Mouse (Mus musculus) fat pad, adult 2 months (tissue): ENCODE results near the gene Gm10134.
"Not testable (repeated sequence)": the region's sequence is repeated elsewhere in the genome, so short reads cannot be mapped to it uniquely, and the experiment has no call there.

Experiments
- DNase-seq: peaks from one replicate; pipeline ENCODE4 v3.0.0-alpha.2; 2011; ENCODE audit warnings: low read depth, low spot score; ENCODE audit errors: extremely low read depth

The Gm10134 gene

DNA sequence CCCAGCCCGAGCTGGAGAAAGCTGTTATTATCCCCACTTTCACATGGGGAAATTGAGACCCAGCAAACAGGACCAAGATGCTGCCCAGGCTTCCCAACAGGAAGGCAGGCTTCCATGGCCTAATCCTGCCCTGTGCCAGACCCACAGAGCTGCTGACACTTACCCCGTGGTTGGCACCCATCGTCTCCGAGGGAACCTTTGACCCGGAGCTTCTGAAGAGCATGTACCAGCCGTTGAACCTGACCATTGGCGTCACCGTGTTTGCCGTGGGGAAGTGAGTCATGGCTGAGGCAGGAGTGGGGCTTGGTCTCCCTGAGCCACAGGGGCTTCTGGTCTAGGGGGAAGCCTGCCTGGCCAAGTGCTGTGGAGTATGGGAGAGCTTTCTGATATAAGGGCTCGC, 2.9 kb upstream of the Gm10134 start:
- DNase-seq: no peak

DNA sequence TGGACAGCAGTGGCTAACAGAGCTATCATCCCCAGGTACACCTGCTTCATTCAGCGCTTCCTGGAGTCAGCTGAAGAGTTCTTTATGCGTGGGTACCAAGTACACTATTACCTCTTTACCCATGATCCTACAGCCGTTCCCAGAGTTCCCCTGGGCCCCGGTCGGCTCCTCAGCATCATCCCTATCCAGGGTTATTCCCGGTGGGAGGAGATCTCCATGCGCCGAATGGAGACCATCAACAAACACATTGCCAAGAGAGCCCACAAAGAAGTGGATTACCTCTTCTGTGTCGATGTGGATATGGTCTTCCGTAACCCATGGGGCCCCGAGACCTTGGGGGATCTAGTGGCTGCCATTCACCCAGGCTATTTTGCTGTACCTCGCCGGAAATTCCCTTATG, 1.2 kb upstream of the Gm10134 start:
- no peak for DNase-seq

GRCm38 (mm10) chr2:28506291-28506690, 396 bp downstream of the Gm10134 start:
- no peak for DNase-seq

DNA sequence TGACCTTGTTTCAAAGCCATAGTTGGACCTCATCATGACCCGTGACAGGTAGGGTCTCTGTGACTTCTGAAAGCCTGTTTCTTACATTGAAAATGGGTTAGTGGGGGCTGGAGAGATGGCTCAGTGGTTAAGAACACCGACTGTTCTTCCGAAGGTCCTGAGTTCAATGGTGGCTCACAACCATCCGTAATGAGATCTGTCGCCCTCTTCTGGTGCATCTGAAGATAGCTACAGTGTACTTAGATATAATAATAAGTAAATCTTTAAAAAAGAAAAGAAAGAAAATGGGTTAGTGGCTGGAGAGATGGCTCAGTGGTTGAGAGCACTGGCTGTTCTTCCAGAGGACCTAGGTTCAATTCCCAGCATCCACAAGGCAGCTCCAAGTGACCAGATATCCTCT, 5.7 kb downstream of the Gm10134 start:
- not testable (repeated sequence) for DNase-seq

DNA sequence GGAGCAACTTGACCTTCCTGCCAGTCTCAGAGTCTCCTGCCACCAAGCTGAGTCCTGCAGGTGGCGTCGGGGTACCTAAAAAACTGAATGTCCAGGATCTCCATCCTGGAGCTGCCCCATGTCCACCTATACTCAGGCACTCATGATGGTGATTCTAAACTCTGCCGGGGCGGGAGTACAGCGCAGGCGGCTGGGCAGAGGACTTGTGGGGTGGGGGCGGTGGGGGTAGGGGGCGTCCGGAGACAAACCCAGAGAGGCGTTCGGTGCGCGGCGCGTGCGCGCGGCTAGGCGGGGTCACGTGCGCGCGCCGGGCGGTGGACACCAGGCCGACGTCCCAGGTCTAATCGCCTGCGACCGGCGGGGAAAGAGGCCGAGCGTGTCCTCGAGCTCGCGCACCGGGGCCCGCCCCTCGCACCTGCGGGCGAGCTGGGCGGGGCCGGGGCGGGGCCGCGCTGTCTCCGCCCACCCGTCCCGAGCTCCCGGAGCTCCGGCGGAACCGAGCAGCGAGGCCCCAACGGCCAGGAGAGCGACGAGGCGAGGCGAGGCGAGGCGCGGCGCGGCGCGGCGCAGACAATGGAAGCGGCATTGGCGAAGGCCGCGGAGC, 7.0 kb downstream of the Gm10134 start, which contains the start of gene Ralgds:
Ralgds (plus strand) TSS at position 328 of the 604 bp plus-strand sequence.
- no peak for DNase-seq

DNA sequence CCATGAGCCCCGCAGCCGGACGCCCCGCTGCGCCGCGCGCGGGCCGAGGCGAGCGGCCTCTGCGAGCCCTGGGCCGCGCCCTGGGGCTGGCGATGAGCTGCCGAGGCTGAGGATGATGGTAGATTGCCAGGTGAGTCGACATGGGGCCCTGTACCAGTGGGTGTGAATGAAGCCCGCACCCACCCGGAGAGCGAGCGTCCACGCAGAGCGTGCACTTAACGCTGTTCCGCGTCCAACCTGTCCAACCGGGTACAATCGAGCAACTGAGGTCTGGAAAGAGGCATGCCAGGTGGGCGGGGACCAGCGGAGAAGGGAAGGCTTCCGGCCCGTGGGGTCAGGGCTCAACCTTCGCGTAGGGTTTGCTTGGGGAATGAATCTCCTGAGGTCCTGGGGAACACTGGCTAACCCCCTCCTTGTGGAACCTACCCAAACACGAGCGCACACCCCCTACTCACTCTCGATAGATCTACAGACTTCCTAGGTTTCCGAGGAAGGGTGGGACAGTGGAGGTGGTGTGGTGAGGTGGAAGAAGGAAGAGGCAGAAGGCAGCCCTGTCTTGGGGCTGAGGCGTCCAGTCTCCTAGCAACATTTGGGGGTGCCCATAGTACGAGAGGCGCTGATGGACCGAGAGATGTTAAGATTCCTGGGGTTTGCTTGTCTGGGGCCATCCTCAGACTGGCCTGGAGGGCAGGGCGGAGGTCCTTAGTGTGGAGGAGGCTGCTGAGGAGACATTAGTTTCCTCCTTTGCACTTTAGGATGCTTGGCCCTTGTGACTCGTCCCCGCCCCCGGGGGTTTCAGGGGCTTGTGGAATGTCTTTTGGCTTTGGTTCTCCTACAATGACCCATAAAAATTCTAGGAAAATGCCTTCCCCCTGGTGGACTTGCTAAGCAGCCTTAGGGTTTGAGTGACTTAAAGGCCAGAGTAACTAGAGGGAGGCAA, 7.8 kb downstream of the Gm10134 start:
- no peak for DNase-seq

DNA sequence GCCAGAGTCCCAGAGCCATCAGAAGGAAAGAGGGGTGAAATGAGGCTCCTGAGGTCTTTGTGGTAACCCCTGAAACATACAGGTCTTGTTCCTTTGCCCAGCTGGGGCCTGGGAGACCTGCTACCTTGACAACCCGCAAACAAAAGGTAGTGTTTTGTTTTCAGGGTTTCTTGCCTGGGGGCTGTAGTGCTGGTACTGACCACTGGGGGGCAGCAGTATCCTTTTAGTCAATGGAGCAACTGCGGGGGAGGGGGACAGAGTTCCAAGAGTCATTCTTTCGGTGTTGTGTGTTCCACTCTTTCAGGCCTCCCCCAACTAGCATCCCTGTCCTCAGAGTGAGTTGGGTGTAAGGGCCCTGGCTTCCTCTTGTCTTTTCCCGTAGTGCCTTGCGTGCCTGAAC, 8.6 kb downstream of the Gm10134 start:
- DNase-seq: no peak

DNA sequence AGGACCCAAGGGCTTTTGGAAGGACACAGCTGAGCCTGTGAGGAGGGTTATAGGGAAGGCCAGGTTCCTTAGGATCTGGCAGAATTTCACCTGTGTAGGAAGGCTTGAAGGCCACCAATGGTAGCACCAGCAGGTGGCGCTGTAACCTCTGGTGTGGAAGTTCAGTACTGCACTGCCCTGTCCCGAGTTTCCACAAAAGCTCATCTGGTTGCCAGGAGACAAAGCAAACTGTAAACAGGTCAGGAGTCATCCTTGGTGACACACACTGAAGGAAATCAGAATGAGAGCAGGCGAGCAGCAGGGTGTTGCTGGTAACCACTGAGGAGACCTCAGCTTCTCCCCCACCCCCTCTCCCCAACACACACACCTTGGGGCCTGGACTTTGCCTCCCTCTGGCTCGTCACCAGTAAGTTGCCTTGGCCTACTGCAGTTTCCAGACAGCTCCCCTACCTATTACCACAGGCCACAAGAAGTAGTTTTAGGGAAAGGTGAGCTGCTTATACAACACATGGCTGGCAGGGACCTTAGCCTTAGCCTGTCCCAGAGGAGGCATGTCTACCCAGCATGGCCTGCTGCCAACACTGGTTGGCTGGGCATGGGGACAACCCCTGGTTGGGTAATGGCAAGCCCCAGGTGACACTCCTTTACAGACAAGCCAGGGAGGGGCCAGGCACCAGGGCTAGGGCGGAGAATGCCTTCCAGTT, 11.5 kb downstream of the Gm10134 start:
- DNase-seq: peak; percentile 77

DNA sequence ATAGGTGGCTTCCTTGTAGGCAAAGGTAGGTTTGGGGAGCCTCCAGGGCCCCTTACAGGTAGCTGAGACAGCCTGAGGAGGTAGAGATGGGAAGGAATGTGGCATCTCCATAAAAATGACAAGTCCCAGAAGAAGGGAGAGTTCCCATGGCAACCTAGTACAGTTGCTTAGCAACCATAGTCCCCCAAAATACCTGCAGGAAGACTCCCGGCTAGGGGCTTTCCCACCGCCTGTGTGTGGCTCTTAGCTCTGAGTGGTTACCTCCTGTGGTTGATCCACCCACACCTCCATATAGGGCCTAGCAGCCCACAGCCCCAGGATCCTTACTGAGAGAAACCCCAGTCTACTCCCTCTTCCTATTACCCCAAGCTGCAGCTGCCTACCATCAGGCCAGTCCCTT, 12.3 kb downstream of the Gm10134 start:
- DNase-seq: no peak

- no peak for DNase-seq
Measured at GRCm38 (mm10) chr2:28520581-28520980, 14.7 kb downstream of the Gm10134 start.

DNA sequence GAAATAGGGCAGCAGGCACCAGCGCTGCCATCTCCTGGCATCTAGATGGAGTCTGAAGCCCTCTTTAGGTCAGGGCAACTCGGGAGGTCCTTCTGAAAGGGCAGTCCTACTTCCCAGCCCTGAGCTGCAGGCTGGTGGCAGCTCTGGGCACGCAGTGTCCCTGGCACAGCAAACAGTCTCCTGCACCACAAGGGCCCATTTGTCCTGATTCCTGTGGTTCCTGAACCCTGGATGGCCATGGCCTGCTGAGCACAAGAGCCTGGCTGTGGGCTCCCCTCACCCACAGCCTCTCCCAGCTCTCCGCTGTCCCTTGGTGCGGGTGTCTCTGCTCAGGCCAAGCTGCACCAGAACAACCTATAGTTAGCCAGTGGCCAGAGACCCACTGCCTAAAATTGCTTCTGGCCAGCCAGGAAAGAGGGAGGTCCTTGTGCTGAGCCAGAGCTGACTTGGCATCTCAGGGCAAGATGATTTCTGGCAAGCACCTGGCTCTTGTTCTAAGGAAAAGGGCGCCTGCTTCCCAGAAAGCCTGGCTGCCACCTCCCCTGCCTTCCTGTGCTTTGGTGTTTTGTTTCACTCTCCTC, 15.8 kb downstream of the Gm10134 start:
- peak; percentile 75 for DNase-seq

GRCm38 (mm10) chr2:28522166-28522565, 16.3 kb downstream of the Gm10134 start:
- no peak for DNase-seq

GRCm38 (mm10) chr2:28523643-28524117, 17.8 kb downstream of the Gm10134 start:
- peak; percentile 85 for DNase-seq

GRCm38 (mm10) chr2:28524406-28524805, 18.5 kb downstream of the Gm10134 start:
- no peak for DNase-seq

DNA sequence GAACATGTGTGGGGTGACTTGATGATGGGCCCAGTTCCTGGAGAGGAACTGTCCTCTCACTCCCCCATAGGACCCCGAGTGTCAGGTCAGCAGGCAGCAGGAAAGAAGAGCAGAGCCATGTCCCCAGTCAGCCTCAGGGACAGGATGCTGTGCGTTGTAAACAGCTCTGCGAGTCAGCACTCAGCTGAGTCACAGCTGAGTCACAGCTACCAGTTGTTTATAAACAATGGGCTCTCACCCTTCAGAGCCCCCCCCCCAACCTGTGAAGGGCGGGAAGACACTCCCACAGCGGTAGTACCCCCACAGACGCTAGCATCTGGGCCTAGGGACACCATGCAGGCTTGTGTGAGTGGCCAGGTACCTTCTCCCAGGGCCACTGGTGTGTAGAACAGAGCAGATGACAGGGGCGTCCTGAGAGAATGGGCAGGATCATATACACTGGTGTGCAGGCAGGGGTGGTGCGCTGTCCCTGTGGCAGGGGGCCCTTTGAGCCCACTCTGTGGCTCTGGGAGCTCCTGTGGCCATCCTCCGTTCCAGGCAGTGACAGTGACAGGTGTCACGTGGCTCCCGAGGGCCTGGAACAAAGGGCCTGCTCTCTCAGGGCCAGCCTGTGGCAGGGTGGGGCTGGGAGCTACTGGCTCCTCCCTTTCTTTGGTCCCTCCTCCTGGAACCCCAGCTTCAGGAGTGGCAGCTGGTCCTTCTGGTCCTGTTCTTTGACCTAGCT, 19.5 kb downstream of the Gm10134 start:
- DNase-seq: no peak

DNA sequence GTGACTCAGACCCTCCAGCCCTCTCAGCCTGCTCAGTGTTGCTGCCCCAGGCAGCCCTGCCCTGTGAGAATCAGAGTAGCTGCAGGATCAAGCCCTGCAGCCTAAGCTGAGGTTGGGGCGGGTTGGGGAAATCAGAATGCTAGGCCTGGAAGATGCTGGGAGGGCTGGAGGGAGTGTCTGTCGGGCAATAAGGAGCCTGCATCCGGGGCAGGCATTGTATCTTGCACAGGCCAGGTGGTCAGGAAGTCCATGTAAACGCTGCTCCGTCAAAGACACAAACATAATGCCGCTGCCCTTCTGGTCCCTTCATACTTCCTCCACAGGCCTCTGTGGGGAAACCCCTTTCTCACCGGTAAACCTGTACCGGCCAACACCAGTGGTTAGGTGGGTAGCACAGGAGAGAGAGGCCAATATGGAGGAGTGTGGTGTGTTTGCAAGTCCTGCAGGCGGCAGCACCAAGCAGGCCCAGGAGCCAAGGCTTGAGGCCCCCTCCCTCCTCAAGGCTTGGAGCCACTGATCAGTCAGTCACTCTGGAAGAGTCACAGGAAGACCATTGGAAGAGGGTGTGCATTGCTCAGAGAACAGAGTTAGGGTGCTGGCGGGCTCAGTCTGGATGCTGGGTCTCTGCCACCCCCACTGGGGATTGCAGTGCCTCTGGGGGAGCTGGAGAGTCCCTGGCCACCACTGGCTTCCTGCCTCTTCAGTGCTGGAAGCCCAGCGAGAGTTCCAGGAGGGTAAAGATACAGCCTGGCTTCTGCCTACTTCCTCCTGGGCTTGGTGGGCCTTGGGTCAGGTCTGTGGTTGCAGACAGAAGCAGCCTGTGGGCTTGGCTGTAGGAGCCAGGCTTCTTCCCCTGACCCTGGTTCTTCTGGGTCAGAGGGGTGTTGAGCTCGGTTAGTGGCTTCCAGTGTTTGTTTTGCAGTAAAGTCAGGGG, 20.3 kb downstream of the Gm10134 start:
- no peak for DNase-seq

- DNase-seq: peak; percentile 77
Measured at GRCm38 (mm10) chr2:28527436-28528353, 21.8 kb downstream of the Gm10134 start.

GRCm38 (mm10) chr2:28528354-28528730, 22.4 kb downstream of the Gm10134 start:
- no peak for DNase-seq
